Mouse (Mus musculus) heart, postnatal 0 days (tissue): ENCODE measurements around the gene Gga1. TPM values are rescaled to one million over a fixed set of nuclear protein-coding genes. Genes with fewer than 3 reads are reported as not detected.
A peak's percentile ranks its signal among the peaks of the same experiment; 100 is the strongest.

ENCODE experiments used
- ATAC-seq: fragments of 200-750 bp; cut with Nextera tagmentation; 2 replicates; pipeline ENCODE4 v1.8.0; 2017; ENCODE audit warnings: low read depth, moderate number of reproducible peaks, moderate library complexity; ENCODE audit not compliant: insufficient read depth
- DNase-seq: peaks from one replicate; pipeline ENCODE4 v3.0.0-alpha.2; 2016; ENCODE audit warnings: low spot score
- H3K27ac ChIP-seq: fragments of 300-500 bp; sonication (generic); 2 replicates; pipeline ENCODE4 v1.5.1; 2014; ENCODE audit warnings: low read depth, mild to moderate bottlenecking
- H3K27me3 ChIP-seq: fragments of 300-500 bp; sonication (generic); 2 replicates; pipeline ENCODE4 v1.6.1; 2014; ENCODE audit warnings: low read length, mixed read lengths; ENCODE audit not compliant: control insufficient read depth, insufficient read depth
- H3K36me3 ChIP-seq: fragments of 300-500 bp; sonication (generic); replicated peaks from 2 replicates; pipeline ENCODE4 v1.6.1; 2014; ENCODE audit warnings: low read length, mixed read lengths; ENCODE audit not compliant: control insufficient read depth, insufficient read depth
- H3K4me1 ChIP-seq: fragments of 300-500 bp; sonication (generic); 2 replicates; pipeline ENCODE4 v1.6.1; 2014; ENCODE audit warnings: antibody characterized with exemption; ENCODE audit not compliant: control insufficient read depth, insufficient read depth
- H3K4me2 ChIP-seq: fragments of 300-500 bp; sonication (generic); 2 replicates; pipeline ENCODE4 v1.6.1; 2014; ENCODE audit warnings: low read depth, mild to moderate bottlenecking, low read length, moderate library complexity
- H3K4me3 ChIP-seq: fragments of 300-500 bp; sonication (generic); 2 replicates; pipeline ENCODE4 v1.5.1; 2014; ENCODE audit warnings: low read depth, low read length
- H3K9ac ChIP-seq: fragments of 300-500 bp; sonication (generic); replicated peaks from 2 replicates; pipeline ENCODE4 v1.6.1; 2014; ENCODE audit warnings: low read depth, low read length, mixed read lengths
- H3K9me3 ChIP-seq: fragments of 300-500 bp; sonication (generic); replicated peaks from 2 replicates; pipeline ENCODE4 v1.6.1; 2016; ENCODE audit warnings: low read length; ENCODE audit not compliant: control insufficient read depth
- CTCF ChIP-seq: IDR thresholded peaks from 2 replicates; pipeline ENCODE4 v1.5.1; 2016; ENCODE audit warnings: antibody characterized with exemption, control low read depth, low read depth
- EP300 ChIP-seq: IDR thresholded peaks from 2 replicates; pipeline ENCODE4 v1.6.1; 2016; ENCODE audit warnings: antibody characterized with exemption, low read depth
- WGBS: fragments of 180-500 bp; shearing (Covaris S2); extraction: QIAGEN DNeasy Blood & Tissue Kit; methylation state at CpG from one replicate; pipeline ENCODE4 v1.1.7; 2014; 5-methylcytosine and 5-hydroxymethylcytosine counted together
- polyA plus RNA-seq: library from polyadenylated mRNA; unstranded; fragments of >200 nt; fragmentation: Nextera tagmentation; extraction: Ambion mirVana; gene quantifications from 2 replicates; pipeline ENCODE4 v1.2.1, GENCODE M21; 2015
- total RNA-seq: library from RNA; depleted of rRNA; stranded (reverse); fragments of >200 nt; gene quantifications from 2 replicates; pipeline ENCODE4 v1.2.3, GENCODE M21; 2014; ENCODE audit warnings: low replicate concordance

Gene Gga1
- total and polyA plus RNA-seq, 2 experiments from 2014 or later: 32.4 TPM

DNA sequence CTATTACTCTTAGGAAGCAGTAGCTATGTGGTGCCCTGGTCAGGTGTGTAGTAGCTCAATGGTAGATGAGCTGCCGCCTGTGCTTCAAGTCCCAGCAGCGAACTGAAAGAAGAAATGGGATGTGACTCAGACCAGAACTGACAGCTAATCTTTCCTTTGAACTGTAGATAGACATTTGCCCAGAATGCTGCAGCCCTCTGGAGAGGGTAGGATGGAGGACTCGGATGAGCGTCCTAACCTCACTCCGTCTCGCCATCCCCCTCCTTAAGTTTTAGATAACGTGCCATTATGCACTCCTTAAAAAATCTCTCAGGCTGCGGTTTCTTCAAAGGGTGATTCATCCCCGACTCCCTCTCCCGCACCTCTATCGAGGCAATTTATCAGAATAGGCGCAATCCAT, 42.9 kb downstream of the Gga1 start:
- H3K27me3 ChIP-seq: no peaks in the 10 kb centered on the region
- DNase-seq (no peak), ATAC-seq (no peak)
- H3K27ac ChIP-seq: no peak overlapping the region
- no peak overlapping the region for H3K4me3 ChIP-seq
- 0 out of 2 replicates have a peak, but pooled peaks cover 5% of the 10 kb centered on the region for H3K36me3 ChIP-seq
- H3K4me2 ChIP-seq: no peak overlapping the region
- peaks cover 2% of the 10 kb centered on the region; the same call in 1 of the 2 replicates for H3K4me1 ChIP-seq
- WGBS: 66% methylated on average over 12 of the region's 12 CpGs
- H3K9me3 ChIP-seq: no peaks in the 10 kb centered on the region
- TF ChIP-seq CTCF (no peak), EP300 (no peak)
- no peak overlapping the region for H3K9ac ChIP-seq

DNA sequence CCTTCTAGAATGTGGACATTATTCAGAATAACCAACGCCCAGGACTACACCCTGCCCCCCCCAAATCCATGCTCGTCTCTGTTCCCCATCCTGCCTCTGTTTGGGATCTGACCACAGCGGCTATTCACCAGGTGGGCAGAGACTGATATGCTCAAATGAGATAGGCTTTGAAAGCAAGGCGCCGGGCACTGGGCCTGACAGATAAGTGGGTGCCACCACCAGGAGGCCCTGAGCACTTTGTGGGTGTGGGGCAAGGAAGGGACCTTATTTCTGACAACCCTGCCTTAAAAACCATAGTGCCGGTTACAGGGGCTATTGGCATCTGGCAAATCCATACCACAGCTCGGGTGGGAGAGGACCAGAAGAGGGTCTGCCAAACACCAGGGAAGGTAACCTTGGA, 45.7 kb downstream of the Gga1 start:
- no peak overlapping the region for H3K9ac ChIP-seq
- 74% methylated on average over 7 of the region's 7 CpGs for WGBS
- DNase-seq: no peak
- no peak overlapping the region for H3K4me3 ChIP-seq
- H3K9me3 ChIP-seq: no peaks in the 10 kb centered on the region
- H3K27ac ChIP-seq: no peak overlapping the region
- H3K4me1 ChIP-seq: peaks cover 23% of the 10 kb centered on the region
- H3K36me3 ChIP-seq: 0 out of 2 replicates have a peak, but pooled peaks cover 5% of the 10 kb centered on the region
- no peak overlapping the region for H3K4me2 ChIP-seq
- ATAC-seq: no peak
- H3K27me3 ChIP-seq: no peaks in the 10 kb centered on the region
- TF ChIP-seq EP300: no peak
- no peak for TF ChIP-seq CTCF

DNA sequence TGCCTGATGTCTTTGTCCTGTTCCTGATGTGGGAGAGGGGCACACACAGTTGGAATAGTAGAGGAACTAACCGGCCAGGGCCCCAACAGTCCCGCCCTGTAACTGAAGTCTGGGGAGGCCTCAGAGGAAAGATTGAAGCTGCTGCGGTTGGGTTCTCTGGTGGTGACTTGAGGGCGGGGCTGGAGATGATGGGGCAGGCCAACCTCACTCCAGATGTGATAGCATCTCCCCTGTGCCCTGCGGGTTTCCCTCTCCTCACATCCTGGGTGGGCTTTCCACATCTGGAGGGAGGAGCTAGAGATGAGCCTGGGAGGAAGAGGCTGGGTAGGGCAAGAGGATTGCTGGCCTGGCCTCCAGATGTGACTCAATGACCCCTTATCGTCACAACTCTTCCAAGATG, 46.6 kb downstream of the Gga1 start:
- WGBS: 62% methylated on average over 6 of the region's 6 CpGs
- ATAC-seq (no peak), DNase-seq (no peak)
- Histone ChIP-seq H3K36me3 (0 out of 2 replicates have a peak, but pooled peaks cover 5% of the 10 kb centered on the region), H3K4me1 (peaks cover 26% of the 10 kb centered on the region), H3K27ac (no peak overlapping the region), H3K4me3 (no peak overlapping the region), H3K9ac (no peak overlapping the region), H3K4me2 (no peak overlapping the region), H3K27me3 (no peaks in the 10 kb centered on the region), H3K9me3 (no peaks in the 10 kb centered on the region)
- TF ChIP-seq CTCF (no peak), EP300 (no peak)

- ATAC-seq (no peak), DNase-seq (no peak)
- H3K36me3 ChIP-seq: peaks cover 4% of the 10 kb centered on the region; the same call in 1 of the 2 replicates
- TF ChIP-seq CTCF (no peak), EP300 (no peak)
- no peak overlapping the region for H3K4me3 ChIP-seq
- H3K9ac ChIP-seq: 0 out of 2 replicates have a peak overlapping the region, but pooled peaks have one; percentile 11
- WGBS: 27% methylated on average over 8 of the region's 8 CpGs
- H3K4me2 ChIP-seq: no peak overlapping the region
- H3K27ac ChIP-seq: peak overlapping the region; percentile 91
- H3K27me3 ChIP-seq: no peaks in the 10 kb centered on the region
- no peaks in the 10 kb centered on the region for H3K9me3 ChIP-seq
- peaks cover 26% of the 10 kb centered on the region for H3K4me1 ChIP-seq
Observed at GRCm38 (mm10) chr15:78925129-78925528, 48.1 kb downstream of the Gga1 start.

- no peaks in the 10 kb centered on the region for H3K9me3 ChIP-seq
- peak within 1 kb of the TSS; percentile 45 for H3K4me3 ChIP-seq
- peak within 1 kb of the TSS; percentile 44 for H3K9ac ChIP-seq
- no peak for TF ChIP-seq CTCF
- no peak; the same call in 1 of the 2 replicates for TF ChIP-seq EP300
- H3K4me1 ChIP-seq: peaks cover 26% of the 10 kb centered on the region
- no peaks in the 10 kb centered on the region for H3K27me3 ChIP-seq
- peak within 1 kb of the TSS; percentile 91 for H3K27ac ChIP-seq
- 3% methylated on average over 20 of the region's 20 CpGs for WGBS
- H3K4me2 ChIP-seq: peak within 1 kb of the TSS; percentile 76
- H3K36me3 ChIP-seq: peaks cover 5% of the 10 kb centered on the region; the same call in 1 of the 2 replicates
- ATAC-seq (peak; percentile 87), DNase-seq (peak; percentile 87)
Observed at GRCm38 (mm10) chr15:78926021-78926919, 49.3 kb downstream of the Gga1 start, which contains the start of gene Lgals1. TSS of gene Lgals1 (plus strand) at chr15:78926725.
